Mouse (Mus musculus): ENCODE results near the gene Efemp2.

The Efemp2 gene

DNA sequence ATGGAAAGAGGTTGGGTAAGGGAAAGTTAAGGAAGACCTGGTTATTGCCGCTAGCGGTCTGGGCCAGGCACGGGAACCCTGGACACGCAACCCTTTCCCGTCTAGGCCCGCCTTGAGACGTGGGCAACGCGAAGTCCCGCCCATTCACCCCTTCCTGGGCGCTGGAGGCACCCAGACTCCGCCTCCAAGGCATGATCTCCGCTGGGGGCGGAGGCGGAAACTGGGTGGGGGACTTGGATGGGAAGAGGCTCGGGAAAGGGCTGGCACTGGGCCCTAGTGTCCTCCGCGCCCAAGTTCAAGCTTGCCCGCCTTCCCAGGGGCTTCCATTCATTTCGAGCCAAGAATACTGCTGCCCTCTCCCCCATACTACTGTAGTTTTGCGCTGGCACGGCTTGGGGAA, at the start of gene Efemp2:
TSS of gene Efemp2 (plus strand) at position 235 of the 400 bp plus-strand sequence.
- in situ Hi-C loops (cut with MseI, MboI): no loop called here

- in situ Hi-C loops (cut with MseI, MboI): no loop called here
Measured at GRCm38 (mm10) chr19:5424092-5424781, 49.5 kb upstream of the Efemp2 start.

- in situ Hi-C loops (cut with MseI, MboI): no loop called here
Measured at GRCm38 (mm10) chr19:5424782-5425741, 48.7 kb upstream of the Efemp2 start, which contains the start of the genes Drap1 and AI837181. Gene Drap1, minus strand, starts transcription at chr19:5424979. Gene AI837181, plus strand, starts transcription at chr19:5425144.

- in situ Hi-C loops (cut with MseI, MboI): no loop called here
Measured at GRCm38 (mm10) chr19:5425906-5426565, 47.7 kb upstream of the Efemp2 start.

DNA sequence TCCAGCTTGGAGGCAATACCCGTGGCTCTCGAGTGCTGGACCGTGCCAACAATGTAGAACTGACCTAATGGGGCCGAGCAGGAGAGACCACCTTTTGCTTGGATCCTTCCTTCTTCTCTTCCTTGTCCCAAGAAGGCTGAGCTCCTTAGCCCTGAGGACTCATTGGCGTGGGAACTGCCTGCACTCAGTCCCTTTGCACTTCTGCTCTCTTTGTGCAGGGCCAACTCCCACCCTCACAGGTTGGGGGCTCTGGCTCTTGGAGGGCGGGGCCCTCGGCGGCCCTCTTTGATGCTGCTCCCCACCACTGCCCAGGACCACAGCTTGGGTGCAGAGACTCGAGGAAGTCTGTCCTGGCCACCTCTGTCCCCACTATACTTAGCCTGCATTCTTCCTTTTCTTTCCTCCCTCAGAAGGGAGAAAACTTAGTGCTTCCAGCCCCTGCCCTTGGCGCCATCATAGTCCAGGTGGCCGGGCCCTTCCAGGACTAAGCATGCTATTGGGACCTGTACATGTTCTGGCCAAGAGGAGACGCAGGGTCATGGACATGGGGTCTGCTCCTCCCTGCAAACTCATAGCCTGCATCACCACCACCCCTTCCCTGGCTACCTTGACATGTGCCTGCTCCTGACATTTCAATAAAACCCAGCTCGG, 47.0 kb upstream of the Efemp2 start:
- in situ Hi-C loops (cut with MseI, MboI): no loop called here

GRCm38 (mm10) chr19:5428083-5428482, 45.7 kb upstream of the Efemp2 start:
- in situ Hi-C loops (cut with MseI, MboI): no loop called here

- in situ Hi-C loops (cut with MseI, MboI): no loop called here
Measured at GRCm38 (mm10) chr19:5429219-5429618, 44.5 kb upstream of the Efemp2 start.

DNA sequence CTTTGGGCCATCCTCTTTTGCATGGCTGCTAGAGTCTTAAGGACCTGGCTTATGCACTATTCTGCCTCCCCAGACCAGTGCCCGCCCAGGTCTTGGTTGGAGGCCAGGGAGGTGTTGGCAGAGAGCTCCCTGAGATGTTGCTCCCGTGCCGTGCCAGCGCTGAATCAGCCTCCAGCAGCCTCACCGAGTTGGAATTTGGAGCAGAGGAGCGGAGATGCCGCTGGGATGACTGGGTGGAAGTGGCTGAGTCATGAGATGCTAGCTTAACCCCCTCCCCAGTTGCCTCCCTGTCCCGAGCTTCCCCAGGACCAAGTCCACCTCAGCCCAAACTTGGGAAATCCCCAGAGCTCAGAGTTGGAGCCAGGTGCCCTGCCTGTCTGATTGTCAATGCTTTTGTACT, 43.9 kb upstream of the Efemp2 start:
- in situ Hi-C loops (cut with MseI, MboI): no loop called here

DNA sequence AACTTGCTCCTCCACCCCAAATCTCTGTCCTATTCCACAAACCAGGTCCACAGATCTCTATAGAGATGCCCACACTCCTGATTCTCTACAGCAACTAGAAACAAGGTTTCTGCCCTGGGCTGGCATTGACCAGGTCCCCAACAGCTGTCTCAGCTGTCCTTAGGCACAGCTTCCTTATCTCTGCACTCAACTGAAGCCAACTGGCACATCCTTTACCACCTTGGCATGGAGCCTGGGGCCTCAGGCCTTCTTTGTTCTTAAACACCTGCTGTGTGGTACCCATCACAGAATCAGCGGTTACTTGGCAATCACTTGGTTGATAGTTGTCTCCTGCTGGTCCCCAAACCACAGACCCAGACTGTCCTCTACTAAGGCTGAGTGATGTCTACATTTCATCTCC, 43.3 kb upstream of the Efemp2 start:
- in situ Hi-C loops (cut with MseI, MboI): no loop called here

DNA sequence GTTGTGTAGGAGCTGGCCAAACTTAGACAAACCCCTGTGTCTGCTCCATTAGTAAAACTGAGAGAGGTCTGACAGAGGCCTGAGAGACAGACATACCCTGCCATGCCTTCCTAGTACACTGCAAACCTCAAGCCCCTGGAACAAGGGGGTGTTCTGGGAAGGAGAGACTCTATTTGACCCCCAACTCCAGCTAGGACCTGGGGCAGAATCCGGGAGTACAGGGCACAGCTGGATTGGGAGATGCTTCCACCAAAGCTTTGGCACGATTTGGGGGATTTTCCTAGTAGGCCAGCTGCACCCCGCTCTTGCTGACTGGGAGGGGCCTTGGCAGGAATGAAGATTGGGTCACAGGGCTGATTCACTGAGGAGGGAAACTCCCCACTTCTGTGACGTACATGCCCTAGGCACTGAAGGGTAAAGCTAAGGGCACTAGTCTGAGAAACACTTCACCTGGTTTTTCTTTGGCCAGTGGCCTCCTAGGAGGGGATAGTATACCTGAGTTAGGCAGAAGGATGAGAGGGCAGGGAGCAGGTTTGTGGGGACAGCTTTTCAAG, 41.8 kb upstream of the Efemp2 start:
- in situ Hi-C loops (cut with MseI, MboI): no loop called here

DNA sequence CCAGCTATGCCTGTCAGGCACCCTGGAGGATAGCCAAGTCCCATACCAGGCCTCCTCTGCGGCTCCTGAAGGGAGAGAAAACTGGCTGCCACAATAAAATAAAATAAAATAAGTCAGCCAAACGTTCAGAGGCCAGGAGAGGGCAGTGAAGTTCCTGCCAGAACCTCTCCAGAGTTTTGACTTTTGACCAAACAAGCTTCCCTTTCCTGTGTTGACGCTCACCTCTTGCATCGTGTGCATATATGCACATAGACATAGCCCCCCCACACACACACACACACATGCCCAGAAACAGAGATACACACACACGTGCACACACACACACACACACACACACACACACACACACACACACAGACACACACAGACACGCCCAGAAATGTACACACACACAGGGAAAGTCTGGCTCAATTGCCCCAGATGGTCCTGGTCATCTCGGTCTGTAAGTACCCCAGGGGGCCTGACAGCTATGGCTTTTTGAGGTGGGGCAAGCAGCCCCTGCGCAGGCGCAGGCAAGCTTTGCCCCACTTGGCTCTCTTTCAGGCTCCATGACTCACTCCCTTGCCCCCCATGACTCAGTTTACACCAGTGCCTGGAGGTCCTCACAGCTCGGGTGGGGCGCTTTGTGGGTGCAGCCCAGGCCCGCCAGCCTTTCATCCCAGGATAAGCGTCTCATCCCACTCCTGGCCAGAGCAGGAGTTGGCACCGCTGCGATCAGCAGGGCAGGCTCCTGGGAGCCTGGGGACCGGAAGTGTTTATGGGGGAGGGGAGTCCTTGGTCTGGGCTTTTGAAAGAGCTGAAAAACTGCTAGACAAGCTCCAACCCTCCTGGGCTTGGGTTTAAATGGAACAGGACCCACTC, 40.5 kb upstream of the Efemp2 start:
- in situ Hi-C loops (cut with MseI, MboI): no loop called here

- in situ Hi-C loops (cut with MseI, MboI): no loop called here
Measured at GRCm38 (mm10) chr19:5433951-5434350, 39.8 kb upstream of the Efemp2 start.

DNA sequence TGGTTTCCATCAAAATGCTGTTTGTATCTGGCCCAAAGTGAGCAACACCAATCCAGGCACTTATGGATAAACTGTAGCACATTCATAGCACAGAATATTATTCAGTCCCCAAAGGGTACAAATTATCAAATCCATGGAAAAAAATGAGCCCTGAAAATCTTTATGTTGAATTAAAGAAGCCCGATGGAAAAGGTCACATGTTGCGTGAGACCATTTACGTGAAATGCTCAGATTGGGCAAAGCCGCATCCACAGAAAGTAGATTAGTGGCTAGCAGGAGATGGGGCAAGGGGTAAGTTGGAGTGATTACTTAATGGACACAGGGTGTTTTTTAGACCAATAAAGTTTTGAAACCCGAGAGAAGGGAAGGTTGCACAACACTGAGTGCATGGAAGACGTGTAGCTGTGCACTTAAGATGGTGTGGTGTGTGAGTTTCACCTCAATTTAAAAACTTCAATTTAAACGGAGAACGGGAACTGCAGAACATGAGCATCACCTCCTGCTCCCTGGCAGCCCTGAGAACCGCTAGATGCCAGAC, 29.3 kb upstream of the Efemp2 start:
- in situ Hi-C loops (cut with MseI, MboI): no loop called here

DNA sequence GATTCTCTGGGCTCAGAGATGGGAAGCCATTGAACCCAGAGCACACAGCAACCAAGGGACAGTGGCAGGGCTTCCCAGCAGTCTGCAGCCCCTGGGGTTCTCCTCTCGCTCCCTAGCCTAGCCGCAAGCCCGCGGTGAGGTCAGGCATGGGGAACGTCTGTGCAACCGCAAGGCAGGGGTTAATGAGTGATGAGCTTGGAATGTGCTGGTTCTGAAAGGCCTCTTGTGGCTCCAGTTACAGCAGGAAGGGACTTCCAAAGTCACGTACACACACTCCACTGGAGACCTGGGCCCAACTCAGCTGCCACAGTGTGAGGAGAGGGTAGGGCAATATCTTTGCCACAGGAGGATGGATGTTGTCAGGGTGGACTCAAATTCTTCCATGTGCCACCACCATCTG, 28.8 kb upstream of the Efemp2 start:
- in situ Hi-C loops (cut with MseI, MboI): no loop called here

GRCm38 (mm10) chr19:5445747-5446146, 28.0 kb upstream of the Efemp2 start:
- in situ Hi-C loops (cut with MseI, MboI): no loop called here

DNA sequence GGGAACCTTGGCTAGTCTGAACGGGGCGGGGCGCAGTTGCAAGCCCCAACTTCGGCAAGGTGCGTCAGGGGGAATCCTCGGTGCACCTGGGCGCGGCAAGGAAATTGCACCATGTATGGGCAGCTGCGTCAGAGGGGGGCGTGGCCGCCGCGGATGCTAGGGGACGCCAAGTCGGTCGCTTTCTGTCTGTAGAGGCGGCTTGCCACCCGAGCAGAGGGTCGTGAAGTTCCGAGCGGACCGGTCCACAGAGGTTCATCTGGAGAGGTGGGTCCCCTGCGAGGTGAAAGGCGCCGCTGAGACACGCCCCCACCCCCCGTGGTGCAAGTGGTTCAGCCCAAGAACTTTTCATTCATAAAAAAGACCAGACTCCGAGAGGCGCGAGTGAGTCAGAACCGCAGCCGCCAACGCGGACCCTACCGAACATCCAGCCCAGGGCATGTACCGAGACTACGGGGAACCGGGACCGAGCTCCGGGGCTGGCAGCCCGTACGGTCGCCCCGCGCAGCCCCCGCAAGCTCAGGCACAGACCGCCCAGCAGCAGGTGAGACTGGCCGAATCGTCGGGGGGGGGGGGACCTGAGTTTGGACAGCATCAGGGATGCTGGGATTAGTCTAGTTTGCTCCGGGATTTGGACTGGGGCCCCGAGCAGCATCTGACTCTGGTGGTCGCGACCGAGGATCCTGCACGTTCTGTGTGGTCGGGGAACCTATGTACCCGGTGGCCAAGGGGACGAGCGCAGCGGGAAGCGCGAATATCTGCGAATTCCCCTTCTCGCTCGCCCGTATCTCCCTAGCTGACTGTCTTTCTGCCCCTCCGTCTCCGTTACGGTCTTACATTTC, 26.0 kb upstream of the Efemp2 start, which contains the start of gene Fosl1:
TSS of gene Fosl1 (plus strand) at position 33 of the 839 bp plus-strand sequence.
- in situ Hi-C loops (cut with MseI, MboI): no loop called here

DNA sequence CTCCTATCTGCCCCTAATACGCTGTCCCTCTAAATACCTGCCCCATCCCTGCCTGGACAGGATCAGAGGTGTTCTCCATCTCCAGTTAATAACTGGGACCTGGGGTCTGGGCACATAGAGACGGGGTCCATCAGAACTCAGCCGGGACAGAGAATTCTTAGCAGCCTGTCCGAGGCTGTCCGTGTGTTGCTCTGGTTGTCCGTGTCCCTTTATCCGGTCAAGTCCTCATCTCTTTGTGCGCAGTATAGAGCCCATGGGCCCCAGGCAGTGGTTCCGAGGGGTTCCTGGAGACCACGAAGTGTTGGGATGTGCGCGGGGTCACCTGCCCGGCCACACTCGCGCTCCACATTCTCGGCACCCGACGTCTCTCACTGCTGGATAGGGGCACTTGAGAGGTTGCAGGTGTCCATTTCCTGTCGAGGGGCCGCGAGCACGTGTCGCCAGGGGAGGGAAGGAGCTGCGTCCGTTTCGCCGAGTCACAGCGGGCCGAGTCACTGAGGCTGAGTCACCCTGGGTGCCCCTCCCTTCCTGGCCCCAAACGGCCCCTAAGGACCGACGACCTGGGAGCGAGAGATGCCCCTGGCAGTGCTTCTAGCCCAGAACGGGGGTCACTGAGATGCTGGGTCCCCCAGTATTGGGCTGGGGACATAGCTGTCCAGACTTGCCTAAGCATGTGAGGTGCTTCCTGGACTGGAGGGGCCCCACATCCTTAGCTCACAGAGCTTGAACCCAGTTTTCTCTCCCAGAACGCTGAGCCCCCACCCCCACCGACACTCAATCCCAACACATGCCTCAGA, 25.2 kb upstream of the Efemp2 start:
- in situ Hi-C loops (cut with MseI, MboI): no loop called here

GRCm38 (mm10) chr19:5449673-5450072, 24.1 kb upstream of the Efemp2 start:
- in situ Hi-C loops (cut with MseI, MboI): no loop called here
